Mouse (Mus musculus) heart, adult 2 months (tissue): Measurements from ENCODE around the gene Gucd1.
A peak's percentile ranks its signal among the peaks of the same experiment; 100 is the strongest.

Experiments
- CTCF ChIP-seq: fragments of 200-600 bp; IDR thresholded peaks from 2 replicates; pipeline ENCODE4 v1.8.1; 2022; ENCODE audit warnings: antibody characterized with exemption, mild to moderate bottlenecking, moderate library complexity
- EP300 ChIP-seq: fragments of 200-500 bp; IDR thresholded peaks from 2 replicates; pipeline ENCODE4 v1.6.1; 2011; ENCODE audit warnings: low read depth, low read length, control low read depth; ENCODE audit not compliant: insufficient read depth
- POLR2A ChIP-seq: fragments of 200-500 bp; IDR thresholded peaks from 2 replicates; pipeline ENCODE4 v1.6.1; 2011; ENCODE audit warnings: mild to moderate bottlenecking, low read depth, low read length, control low read depth; ENCODE audit not compliant: insufficient read depth

GRCm38 (mm10) chr10:75436604-75437217, 81.1 kb downstream of the Gucd1 start:
- peak; percentile 92 for TF ChIP-seq CTCF
- no peak for TF ChIP-seq POLR2A
- peak; percentile 66; the same call in 1 of the 2 replicates for TF ChIP-seq EP300
